ENCODE assay signal across 9 mouse cellular contexts in genomic region chr2:103086432-103086831, GRCm38 (mm10). TPM values are rescaled to one million over a fixed set of nuclear protein-coding genes. Genes with fewer than 3 reads are reported as not detected.
A peak's percentile ranks its signal among the peaks of the same experiment; 100 is the strongest.
DNase-seq lines count a peak whose midpoint lies in the region; ATAC-seq and TF ChIP-seq lines count a peak whose summit lies in the region.
"Had no signal": no experiment of that assay in that cellular context is flagged by ENCODE, and none has a peak within 500 bp of the region (broad histone marks: within the 10 kb centered on the region; RNA-seq: fewer than 3 reads in every experiment).

No protein-coding gene starts in this region.

- no peaks in the 10 kb centered on the region for H3K9me3 ChIP-seq in intestine, postnatal 0 days (ENCODE audit: control insufficient read depth)
- no peaks in the 10 kb centered on the region for H3K9me3 ChIP-seq in intestine, embryonic 16.5 days (ENCODE audit: control insufficient read depth, low read length)
- H3K9me3 ChIP-seq: neural tube, embryonic 12.5 days had no signal

- no peak for ATAC-seq in intestine, postnatal 0 days
- no peak for ATAC-seq in intestine, embryonic 16.5 days
- ATAC-seq in common myeloid progenitor, adult 5-6 weeks (replicated peaks; ENCODE audit: low read depth, poor library complexity, severe bottlenecking) = peak; percentile 58; the same call in 1 of the 2 replicates

- no peak overlapping the region for H3K4me2 ChIP-seq in intestine, postnatal 0 days (replicated peaks; ENCODE audit: low read depth)
- H3K4me2 ChIP-seq in intestine, embryonic 16.5 days (ENCODE audit: low read depth, low read length) = no peak overlapping the region
- H3K4me2 ChIP-seq: neural tube, embryonic 12.5 days had no signal

- H3K9ac ChIP-seq in intestine, postnatal 0 days (ENCODE audit: low read depth, low read length) = no peak overlapping the region
- H3K9ac ChIP-seq in intestine, embryonic 16.5 days (ENCODE audit: low read depth, low read length) = no peak overlapping the region
- H3K9ac ChIP-seq: neural tube, embryonic 12.5 days had no signal

- 8% methylated on average over 1 of the region's 1 CpGs for WGBS in intestine, postnatal 0 days
- WGBS in intestine, embryonic 16.5 days = 4% methylated on average over 1 of the region's 1 CpGs

- peaks cover 18% of the 10 kb centered on the region; the same call in 1 of the 2 replicates for H3K36me3 ChIP-seq in intestine, postnatal 0 days (ENCODE audit: control insufficient read depth, insufficient read depth)
- 0 out of 2 replicates have a peak, but pooled peaks cover 3% of the 10 kb centered on the region for H3K36me3 ChIP-seq in intestine, embryonic 16.5 days (ENCODE audit: control insufficient read depth, insufficient read depth, low read length)

- DNase-seq in urinary bladder, postnatal 14 days (ENCODE audit: low spot score) = peak; percentile 16
- no peak for DNase-seq in urinary bladder, postnatal 10 days (ENCODE audit: low spot score)
- peak; percentile 43 for DNase-seq in mesoderm, embryonic 11.5 days (ENCODE audit: low read depth, low spot score)
- DNase-seq in gastrocnemius, postnatal 4 days (ENCODE audit: low spot score in 2 of 2) = no peak
- no peak for DNase-seq in ovary, postnatal 36 days (ENCODE audit: low spot score)

- no peak overlapping the region for H3K4me3 ChIP-seq in intestine, postnatal 0 days (ENCODE audit: low read depth, low read length)
- no peak overlapping the region for H3K4me3 ChIP-seq in intestine, embryonic 16.5 days (ENCODE audit: low read length)
- H3K4me3 ChIP-seq: neural tube, embryonic 12.5 days had no signal

- no peaks in the 10 kb centered on the region for H3K27me3 ChIP-seq in intestine, postnatal 0 days (replicated peaks; ENCODE audit: control insufficient read depth, insufficient read depth, low read length)
- no peaks in the 10 kb centered on the region for H3K27me3 ChIP-seq in intestine, embryonic 16.5 days (replicated peaks; ENCODE audit: control insufficient read depth, insufficient read depth, low read length)
- H3K27me3 ChIP-seq: neural tube, embryonic 12.5 days had no signal

- no peaks in the 10 kb centered on the region for H3K4me1 ChIP-seq in intestine, postnatal 0 days (replicated peaks; ENCODE audit: control insufficient read depth, insufficient read depth, low read length)
- H3K4me1 ChIP-seq in intestine, embryonic 16.5 days (ENCODE audit: control insufficient read depth, insufficient read depth, low read length) = no peaks in the 10 kb centered on the region
- H3K4me1 ChIP-seq: neural tube, embryonic 12.5 days had no signal

- TF ChIP-seq CTCF in intestine, postnatal 0 days (IDR thresholded peaks at IDR 0.05; ENCODE audit: low read depth) = peak; percentile 85

- no peak overlapping the region for H3K27ac ChIP-seq in intestine, postnatal 0 days (ENCODE audit: low read depth, low read length)
- H3K27ac ChIP-seq in intestine, embryonic 16.5 days (ENCODE audit: low read length) = no peak overlapping the region
- H3K27ac ChIP-seq: neural tube, embryonic 12.5 days had no signal

RNA-seq across cellular contexts. Expression of gene Apip, which starts 13.0 kb away (rescaled TPM):
- 28.8 and 29.1 TPM in 2 replicates for polyA plus RNA-seq in intestine, postnatal 0 days (2015; fragmentation: Nextera tagmentation; extraction: Ambion mirVana)
- 50.0 and 51.0 TPM in 2 replicates for polyA plus RNA-seq in intestine, embryonic 16.5 days (2015; fragmentation: Nextera tagmentation; extraction: Ambion mirVana)
- 27.4 and 52.7 TPM in 2 replicates for total RNA-seq in common myeloid progenitor, adult 5-6 weeks (2017)
- total RNA-seq in gastrocnemius, postnatal 4 days (2021) = 10 to 100 TPM; 37.6 to 45.2 TPM

RNA-seq across cellular contexts. Expression of gene Pdhx, which starts 13.1 kb away (rescaled TPM):
- 22.4 and 23.5 TPM in 2 replicates for polyA plus RNA-seq in intestine, postnatal 0 days (2015; fragmentation: Nextera tagmentation; extraction: Ambion mirVana)
- polyA plus RNA-seq in intestine, embryonic 16.5 days (2015; fragmentation: Nextera tagmentation; extraction: Ambion mirVana) = 34.6 and 37.7 TPM in 2 replicates
- 21.5 and 37.1 TPM in 2 replicates for total RNA-seq in common myeloid progenitor, adult 5-6 weeks (2017)
- total RNA-seq in gastrocnemius, postnatal 4 days (2021) = 10 to 100 TPM; 60.0 to 64.6 TPM

Comparison
In these comparisons a context has a peak if more than half of its experiments do, and no peak if none do; other contexts are left out.
1. DNase-seq: peak in urinary bladder, postnatal 14 days (single experiment) and mesoderm, embryonic 11.5 days (single experiment); none in urinary bladder, postnatal 10 days (single experiment), gastrocnemius, postnatal 4 days (0 of 2) and ovary, postnatal 36 days (single experiment).